Mouse (Mus musculus) adrenal gland, postnatal 4 days (tissue): Measurements from ENCODE around the gene Trim13. TPM values are rescaled to one million over a fixed set of nuclear protein-coding genes. Genes with fewer than 3 reads are reported as not detected.
A peak's percentile ranks its signal among the peaks of the same experiment; 100 is the strongest.

Source experiments
- DNase-seq, 2 experiments: peaks; one replicate each; pipeline ENCODE4 v3.0.0; 2021 to 2022; ENCODE audit warnings: low spot score in 2 of 2, mixed read lengths in 2 of 2
- microRNA-seq: library from miRNA; unstranded; fragments of <30 nt; microRNA quantifications from one replicate; pipeline ENCODE4 v1.2.0, GENCODE M21; 2021
- total RNA-seq, 2 experiments: library from RNA; stranded (reverse); gene quantifications; 2 replicates each; pipeline ENCODE4 v1.2.3; 2021

Gene Trim13
- total RNA-seq, 2 experiments from 2014 or later, result 14.3 to 14.7 TPM

DNA sequence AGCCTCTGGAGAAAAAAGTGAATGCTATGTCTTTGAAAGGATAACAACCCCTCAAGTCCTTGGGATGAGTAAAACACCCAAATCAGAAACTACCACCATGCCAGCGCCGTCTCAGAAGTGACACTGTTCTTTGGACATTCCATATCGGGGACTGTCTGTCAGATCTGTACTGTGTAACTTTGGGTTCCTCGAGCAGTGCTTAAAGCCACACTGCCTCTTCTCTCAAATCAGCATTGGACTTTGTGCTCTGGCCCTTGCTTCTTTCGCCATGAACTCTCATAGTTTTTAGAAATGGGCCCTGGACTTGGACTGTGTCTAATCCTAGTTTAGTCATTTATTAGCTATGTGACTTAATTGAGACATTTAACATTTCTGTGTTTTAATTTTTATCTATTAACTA lies 13.7 kb downstream of the Trim13 start:
- no peak for DNase-seq

GRCm38 (mm10) chr14:61613319-61613718 lies 15.3 kb downstream of the Trim13 start:
- no peak for DNase-seq

- DNase-seq, result no peak
These were observed 22.3 kb downstream of the Trim13 start for GRCm38 (mm10) chr14:61620371-61620770.

GRCm38 (mm10) chr14:61635969-61636368 lies 37.9 kb downstream of the Trim13 start:
- no peak for DNase-seq

GRCm38 (mm10) chr14:61642668-61643067 lies 44.6 kb downstream of the Trim13 start:
- no peak for DNase-seq

- no peak for DNase-seq
These were observed 47.5 kb downstream of the Trim13 start for GRCm38 (mm10) chr14:61645547-61645946.

DNA sequence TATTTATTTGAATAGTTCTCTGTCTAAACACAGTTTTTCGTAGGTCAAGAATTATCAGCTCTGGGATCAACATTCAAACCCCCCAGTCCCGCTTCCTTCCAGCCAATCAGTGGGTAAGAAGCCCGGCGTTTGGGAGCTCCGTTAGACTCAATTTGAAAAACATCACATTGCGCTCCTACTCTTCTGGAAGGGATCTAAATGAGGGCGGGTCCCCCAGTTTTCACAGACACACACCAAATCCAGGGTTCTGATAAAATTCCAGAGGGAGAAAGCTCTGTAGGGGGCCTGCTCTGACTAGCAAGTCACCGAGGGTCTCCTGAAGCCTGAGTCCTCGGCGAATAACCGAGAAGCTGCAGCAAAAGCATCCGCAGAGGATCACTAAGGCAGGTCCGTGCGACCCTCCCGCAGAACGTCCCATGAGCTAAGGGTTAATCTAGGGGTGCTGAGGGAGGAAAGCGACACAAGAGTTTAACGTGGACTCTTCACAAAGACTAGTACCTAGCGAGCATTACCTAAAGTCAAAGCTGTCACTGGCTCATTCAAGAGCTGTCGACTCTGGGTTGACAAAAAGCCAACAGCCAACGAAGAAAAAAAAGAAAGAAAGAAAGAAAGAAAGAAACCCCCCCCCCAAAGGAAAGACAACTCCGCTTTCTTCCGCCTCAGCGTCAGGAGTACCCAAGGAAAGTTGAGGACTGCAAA lies 49.3 kb downstream of the Trim13 start:
- DNase-seq, result peak; percentile 7 to 15

DNA sequence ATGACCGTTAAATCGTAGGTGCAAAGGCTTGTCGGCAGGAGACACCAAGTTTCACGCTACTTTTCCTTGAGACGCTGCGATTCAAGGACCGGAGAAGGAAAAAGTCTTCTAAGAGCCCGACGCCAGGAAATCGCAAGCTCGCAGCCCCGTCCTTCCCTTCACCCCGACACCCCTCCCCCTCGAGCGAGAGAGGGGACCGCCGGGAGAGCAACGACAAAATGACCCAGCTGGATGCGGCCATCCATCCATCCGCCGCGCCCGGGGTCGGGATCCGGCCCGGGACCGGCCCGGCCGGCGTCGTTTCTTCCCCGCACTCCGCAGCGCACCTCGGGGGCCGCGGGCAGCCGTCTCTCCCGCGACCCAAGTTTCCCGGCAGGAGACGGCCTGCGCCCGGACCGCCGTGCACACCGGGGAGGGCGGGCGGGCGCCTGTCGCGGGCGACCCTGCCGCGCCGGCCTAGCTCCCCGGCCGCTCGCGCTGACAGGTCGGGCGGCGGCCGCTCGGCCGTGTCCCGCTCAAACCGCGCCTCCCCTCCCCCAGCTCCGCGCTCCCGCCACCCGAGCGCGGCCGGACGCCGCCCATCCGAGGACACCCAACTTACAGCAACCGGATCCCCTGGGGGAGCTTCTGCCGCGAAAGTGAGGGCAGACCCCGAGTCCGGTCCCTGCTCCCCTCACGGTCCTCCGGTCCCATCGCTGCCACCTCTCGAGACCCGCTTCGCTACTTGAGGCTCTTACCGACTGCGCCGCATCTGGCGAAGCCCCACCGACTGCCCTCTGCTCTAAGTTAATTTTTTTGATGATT lies 50.0 kb downstream of the Trim13 start:
- DNase-seq, result peak; percentile 19 to 38

GRCm38 (mm10) chr14:61648685-61649504 lies 50.8 kb downstream of the Trim13 start:
- DNase-seq, result peak; percentile 95 to 96

GRCm38 (mm10) chr14:61650291-61650960 lies 52.4 kb downstream of the Trim13 start:
- DNase-seq, result no peak

Small RNA genes lying within 50 kb of the gene (microRNA-seq; reads per million reads assigned to microRNA genes)
- 6,539 reads per million, percentile 92 among the genes with 10 or more reads in this experiment for gene Mir15a
- 1,854 reads per million, percentile 82 among the genes with 10 or more reads in this experiment for gene Mir16-1

Other genes starting within 250 kb of the Trim13 start
- 1 to 10 TPM; 7.2 to 7.3 TPM for gene Ebpl, start 237.8 kb upstream of the Trim13 start, total RNA-seq
- 10 to 100 TPM; 34.3 to 34.6 TPM for gene Kpna3, start 158.4 kb upstream of the Trim13 start, total RNA-seq
- 10 to 100 TPM; 17.2 to 20.4 TPM for gene Spryd7, start 41.4 kb upstream of the Trim13 start, total RNA-seq
- under 1 TPM; 0.51 to 0.87 TPM for gene Kcnrg, start 9.2 kb downstream of the Trim13 start, total RNA-seq